Mouse (Mus musculus): ENCODE measurements around the gene Osbpl11.

DNA sequence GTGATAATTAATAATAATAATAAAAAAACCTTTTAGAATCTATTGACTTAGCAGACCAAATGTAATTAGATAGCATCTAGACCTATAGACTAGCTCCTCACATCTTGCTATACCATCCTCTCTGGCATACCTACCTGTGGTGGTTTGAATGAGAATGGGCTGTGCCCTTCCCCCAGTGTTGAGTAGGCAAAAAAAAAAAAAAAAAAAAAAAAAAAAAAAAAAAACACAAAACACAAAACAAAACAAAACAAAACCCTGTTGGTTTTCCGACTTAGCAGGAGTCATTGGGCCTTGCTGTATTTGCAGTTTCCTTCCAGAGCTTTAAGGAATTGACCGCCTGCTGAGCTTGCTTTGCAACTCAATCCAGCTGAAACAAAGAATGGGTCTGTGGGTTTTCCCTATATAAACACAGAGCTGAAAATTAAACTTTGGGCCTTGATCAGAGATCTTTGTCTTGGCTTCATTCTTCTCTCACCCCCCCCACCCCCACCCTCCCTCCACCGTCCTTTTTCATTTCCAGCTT lies 43.1 kb upstream of the Osbpl11 start:
- no peak for TF ChIP-seq TAL1 (IDR thresholded peaks at IDR 0.05; ENCODE audit: low read length)
- no peak for TF ChIP-seq GATA1 (IDR thresholded peaks at IDR 0.05; ENCODE audit: low read length)
